Mouse (Mus musculus) right cerebral cortex, adult 2 months (tissue): ENCODE measurements at regions not wholly inside any gene's neighbourhood (a gene's known extent, or its start where the extent isn't known, plus 50 kb on each side); places are given as distances from the start of the nearest gene placed in this dataset.
"Not testable (repeated sequence)": the region's sequence is repeated elsewhere in the genome, so short reads cannot be mapped to it uniquely, and the experiment has no call there.

Experiments used
- DNase-seq, 2 experiments: peaks; one replicate each; pipeline ENCODE4 v3.0.0; 2021 to 2022; ENCODE audit warnings: low spot score in 2 of 2

DNA sequence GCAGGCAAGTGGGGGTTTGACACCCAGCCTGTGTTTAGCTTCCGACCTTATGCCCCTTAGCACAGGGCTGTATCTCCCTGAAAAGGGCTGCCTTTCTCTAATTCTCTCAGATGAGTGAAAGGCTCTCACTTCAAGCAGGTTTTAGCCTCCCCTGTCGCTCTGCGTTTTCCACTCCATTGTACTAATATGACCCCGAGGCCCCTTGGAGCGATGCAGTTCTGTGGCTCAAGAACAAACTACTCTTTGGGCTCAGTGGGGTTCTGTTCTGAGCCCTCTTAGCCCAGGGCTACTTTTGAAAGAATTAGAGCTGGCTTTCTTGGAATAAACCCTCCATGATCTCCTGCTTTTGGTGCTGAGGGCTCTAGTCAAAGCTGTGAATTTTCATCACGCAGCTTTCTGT, 53.4 kb upstream of the Castor2 start:
- no peak for DNase-seq

DNA sequence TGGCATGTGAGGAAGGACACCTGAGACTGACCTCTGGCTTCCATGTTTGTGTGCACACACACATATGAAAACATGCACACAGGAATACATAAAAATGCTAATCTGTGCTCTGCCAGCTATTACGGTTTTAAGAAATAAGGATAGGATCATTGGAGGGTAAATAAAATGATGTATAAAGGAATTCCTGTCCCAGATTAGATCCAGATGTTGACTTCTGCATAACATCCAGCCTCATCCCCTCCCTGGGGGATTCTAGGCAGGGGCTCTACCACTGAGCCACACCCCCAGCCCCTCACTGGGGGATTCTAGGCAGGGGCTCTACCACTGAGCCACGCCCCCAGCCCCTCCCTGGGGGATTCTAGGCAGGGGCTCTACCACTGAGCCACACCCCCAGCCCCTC, 56.6 kb upstream of the Castor2 start:
- not testable (repeated sequence) for DNase-seq

DNA sequence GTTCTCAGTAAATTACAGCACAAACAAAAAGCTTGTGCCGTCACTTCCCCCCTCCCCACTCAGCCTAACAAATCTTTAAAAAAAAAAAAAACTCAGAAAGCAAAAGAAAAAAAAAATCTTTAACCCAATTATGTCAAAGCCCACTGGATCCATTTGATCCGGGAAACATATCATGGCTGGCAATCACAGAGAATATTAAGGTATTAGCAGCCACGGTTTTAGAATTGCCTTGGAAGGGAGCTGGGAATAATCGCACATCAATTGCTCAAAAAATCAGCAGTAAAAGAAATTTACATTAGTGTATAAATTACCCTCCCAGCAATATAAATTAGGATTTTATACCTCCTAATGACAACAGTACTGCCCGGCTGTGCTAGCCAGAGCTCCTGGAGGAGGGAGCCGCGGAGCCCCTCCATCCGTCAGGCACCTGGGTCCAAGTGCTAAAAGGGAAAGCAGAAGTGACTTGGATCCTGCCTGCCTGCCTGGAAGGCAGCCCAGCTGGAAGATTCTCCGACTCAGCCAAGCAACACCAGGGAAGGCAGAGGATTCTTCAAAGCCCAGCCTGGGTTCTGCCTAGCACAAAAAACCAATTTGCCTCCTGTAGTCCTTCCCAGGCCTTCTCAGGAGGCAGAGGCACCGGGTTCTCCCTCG, 72.1 kb upstream of the Castor2 start:
- DNase-seq: peak in 1 of 2 experiments; percentile 35

DNA sequence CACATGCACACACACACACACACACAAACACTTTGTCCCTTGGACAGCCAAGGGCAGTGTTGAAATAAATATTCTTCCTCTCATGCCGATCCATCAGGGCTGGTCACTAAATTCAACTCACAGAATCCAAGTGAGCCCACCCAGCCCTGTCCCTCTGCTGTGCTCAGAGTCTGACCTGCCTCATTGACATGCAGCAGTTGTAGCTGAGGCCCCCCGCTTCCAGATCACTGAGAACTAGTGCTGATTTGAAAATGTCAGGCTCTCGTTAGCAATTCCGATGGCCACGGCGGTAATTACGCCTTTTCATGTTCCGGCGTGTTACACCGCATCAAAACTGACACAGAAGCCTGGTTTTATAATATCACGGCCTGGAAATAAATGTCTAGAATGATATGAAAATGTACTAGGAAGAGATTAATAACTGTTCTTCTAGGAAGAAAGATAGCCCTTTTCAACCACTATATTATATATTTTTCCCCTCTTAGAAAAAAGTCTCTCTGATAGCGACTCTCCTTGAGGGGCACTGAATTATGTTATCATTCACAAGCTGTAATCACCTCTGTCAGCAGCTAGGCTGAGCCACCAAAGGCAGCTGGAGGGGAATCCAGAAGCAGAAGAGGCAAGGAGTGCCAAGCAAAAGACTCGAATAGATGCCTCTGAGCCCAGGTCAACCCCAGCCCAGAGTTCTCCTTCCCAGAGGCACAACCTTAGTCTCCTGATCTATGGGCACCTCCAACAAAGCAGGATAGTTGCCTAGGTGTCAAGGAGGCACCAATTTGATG, 79.7 kb upstream of the Castor2 start:
- DNase-seq: no peak

DNA sequence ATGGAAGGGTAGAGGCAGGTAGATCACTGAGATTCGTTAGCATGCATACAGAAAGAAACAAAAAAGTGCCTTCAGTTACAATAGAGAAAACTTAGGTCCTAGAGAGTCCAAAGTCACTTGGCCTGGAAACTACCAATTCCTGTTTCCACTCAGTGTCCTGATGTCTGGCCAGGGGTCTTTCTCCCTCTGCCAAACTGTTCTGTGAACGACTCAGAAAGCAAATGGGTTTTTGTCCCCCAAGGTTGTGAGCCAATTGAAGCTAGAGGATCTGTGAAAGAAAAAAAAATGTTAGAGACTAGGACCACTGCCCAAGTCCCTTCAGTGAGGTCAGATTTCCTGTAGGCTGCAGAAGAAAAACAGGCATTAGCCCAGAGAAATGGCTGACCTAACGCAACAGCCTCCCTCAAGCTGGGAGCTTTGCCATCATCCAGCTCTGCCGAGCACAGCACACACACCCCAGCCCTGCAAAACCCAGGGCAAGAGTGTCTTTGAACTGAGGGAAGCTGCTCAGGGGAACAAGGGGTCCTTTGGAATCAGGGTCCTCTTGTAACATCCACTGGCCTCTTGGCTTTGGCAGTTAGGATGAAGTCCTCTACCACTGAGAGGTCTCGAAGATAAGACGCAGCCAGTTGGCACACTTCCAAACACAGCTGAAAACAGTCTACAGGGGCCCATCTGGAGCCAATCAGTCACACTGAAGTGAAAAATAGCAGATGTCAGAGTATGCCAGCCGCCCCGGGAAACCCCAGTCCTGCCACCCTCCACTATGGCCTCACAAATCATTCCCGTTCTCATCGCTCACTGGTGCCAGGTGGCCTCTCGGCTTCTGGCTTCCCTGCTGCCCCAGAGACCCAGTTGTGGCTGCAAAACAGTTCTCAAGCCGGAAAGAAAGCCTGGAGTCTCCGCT, 85.0 kb upstream of the Castor2 start:
- peak in 1 of 2 experiments; percentile 9 for DNase-seq

DNA sequence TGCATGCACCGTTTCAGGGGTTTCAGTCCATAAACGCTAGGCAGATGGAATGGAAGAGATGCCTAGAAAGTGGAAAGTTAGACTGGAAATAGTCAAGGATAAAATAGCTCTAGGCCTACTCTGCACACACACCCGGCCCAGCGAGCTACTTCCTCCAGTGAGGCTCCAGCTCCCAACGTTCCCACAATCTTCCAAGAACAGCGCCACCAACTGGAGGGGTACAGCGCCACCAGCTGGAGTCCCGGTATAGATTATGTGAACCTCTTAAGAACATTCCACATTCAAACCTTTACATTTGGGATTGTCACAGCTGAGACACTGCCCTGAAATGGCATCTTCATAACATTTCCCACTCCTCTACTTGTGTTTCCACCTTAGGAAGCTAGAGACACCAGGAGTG, 86.3 kb upstream of the Castor2 start:
- no peak for DNase-seq

DNA sequence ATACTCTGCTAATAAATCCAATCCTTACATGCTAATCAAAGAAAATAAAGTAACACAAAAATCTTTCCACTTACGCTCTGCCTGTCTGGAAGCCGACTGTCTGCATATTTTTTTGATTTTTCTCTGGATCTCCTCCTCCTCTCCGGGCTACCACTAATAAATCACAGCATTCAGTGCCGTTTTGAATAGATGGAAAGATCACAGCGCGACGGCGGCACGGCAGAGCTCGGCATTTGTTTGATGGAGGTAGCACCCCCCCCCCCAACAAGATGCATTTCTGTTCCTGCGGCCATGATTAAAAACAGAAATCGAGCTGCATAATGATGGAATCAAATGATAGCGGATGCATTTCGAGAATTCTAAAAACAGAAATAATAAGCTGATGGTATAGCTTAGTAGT, 89.7 kb upstream of the Castor2 start:
- no peak for DNase-seq

DNA sequence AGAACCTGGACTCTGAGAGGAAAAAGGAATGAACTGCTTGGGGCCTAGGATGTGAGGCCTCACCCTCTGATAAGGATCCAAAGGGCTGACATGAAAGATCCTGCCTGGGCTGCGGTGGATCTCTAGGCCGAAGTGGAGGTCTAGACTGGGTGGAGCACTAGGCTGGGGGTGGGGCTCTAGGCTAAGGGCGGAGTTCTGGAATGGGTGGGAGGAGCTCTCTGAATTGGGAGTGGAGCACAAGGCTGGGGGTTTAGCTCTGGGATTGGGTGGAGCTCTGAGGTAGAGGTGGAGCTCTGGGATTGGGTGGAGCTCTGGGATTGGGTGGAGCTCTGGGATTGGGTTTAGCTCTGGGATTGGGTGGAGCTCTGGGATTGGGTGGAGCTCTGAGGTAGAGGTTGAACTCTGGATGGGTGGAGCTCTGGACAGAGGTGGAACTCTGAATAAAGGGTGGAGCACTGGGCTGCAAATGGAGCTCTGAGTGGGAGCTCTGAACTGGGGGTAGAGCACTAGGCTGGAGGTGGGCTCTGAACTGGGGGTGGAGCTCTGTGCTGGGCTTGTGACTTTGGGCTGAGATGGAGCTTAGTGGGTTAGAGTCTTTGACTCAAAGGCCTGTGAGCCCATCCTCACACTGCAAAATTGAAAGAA, 92.3 kb upstream of the Castor2 start:
- no peak for DNase-seq

DNA sequence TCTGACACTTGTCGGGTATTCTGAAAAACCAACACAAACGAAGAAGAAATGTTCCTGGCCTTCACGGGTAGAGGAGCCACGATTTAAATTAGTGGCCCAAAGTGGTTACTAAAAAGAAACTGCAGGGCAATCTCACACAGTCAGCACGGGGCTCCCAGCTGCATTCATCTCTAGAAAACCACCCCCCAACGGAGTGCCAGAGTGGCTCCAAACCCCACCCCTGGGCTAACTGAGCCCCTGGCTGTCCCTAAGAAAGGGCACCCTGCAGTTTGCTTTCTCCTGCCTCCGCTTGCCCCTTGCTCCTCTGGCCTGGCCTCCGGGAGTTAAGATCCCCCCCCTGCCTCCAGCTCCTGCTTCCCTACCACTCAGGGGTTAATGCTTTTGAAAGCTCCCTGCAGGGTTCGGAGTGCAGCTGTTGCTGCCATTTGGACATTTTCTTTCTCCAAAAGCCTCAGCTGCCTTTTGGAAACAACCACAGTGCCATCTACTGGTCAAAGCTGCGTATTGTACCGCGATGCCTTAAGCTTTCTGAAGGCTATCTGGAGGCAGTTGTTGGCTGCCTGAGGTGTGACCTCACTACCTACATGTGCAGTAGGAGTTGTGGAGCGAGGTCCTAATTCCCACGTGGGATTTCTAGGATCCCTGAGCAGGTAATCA, 92.9 kb upstream of the Castor2 start:
- peak; percentile 85 to 92 for DNase-seq

DNA sequence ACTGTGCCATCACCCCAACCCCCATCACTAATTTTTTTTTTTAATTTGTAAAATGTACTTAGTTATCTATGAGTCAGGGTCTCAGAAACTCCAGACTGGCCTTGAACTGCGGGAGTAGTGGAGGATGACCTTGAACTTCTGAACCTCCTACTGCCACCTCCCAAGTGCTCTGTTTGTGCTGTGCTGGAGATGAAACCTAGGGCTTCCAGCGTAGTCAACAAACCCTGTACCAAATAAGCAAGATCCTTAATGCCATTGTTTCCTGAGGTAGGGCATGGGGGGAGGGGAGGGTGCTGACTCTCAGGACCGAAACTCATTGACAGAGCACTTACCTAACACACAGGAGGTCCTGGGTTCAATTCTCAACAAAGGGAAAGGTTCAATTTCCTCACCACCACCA, 93.5 kb upstream of the Castor2 start:
- DNase-seq: no peak

DNA sequence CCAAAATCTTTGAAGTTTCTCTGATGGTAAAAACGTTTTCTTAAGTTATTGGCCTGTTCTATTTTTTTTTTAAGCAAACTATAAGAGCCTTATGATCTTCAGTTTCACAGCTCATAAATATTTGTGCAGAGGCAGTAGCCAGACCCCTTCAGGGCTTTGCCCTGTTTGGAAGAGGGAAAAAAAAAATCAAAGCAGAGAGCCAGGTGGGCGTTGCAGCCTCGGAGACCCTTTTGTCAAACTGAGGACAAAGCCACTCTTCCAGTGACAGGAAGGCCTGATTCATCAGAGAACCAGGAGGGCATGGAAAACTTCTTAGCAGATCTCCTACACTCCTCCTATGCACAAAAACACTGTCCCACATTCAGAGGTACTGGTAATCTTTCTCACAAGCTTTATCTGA, 99.4 kb upstream of the Castor2 start:
- DNase-seq: no peak

DNA sequence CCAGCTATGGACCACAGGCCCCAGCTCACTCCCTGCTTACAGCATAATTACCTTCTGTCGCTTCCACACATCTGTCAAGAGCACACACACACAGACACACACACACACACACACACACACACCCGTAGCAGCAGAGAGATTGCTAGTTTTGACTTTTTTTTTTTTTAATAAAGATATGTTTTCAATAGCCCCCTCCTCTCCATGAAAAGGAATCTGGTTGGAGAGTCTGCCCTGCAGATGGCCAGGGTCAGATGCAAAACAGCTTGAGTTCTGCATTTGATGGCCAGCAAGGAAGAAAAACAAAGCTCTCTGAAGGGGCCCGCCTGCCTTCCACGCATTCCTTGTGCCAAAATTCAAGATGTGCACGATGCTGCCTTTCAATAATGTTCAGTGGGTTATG, 99.8 kb upstream of the Castor2 start:
- DNase-seq: no peak

DNA sequence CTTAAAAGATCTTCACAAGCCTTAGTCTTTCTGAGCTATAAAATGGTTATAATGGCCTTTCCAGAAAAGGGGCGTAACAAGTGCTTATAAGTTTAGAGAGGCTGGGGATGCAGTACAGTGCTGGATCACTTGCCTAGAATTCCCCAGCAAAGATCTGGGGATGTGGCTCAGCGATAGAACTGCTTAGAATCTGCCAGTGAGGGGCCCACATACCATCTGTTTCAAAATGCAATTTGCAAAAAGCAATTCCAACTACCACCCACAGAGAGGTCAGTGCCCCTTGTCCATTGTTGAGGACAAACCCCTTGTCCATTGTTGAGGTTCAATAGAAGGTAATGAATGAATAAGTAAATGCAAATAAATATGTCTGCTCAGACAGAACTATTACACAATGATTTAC, 107.5 kb upstream of the Castor2 start:
- DNase-seq: no peak

DNA sequence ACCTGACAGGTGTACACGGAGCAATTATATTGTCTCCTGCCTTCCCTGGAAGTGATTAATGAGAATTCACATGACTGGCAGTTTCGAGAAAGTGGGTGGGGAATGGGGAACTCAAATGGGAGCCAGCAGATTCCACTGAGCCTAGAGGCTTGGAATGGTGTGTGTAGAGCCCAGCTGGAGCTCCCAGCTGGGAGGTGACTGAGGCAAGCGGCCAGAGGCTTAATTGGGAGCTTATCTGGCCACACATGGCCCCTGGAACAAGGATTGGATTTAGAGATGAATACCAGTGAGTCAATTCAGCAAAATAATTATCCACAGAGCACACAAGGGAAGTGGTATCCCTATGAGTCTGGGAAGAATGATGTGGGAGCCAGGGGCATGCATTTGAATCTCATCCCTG, 108.0 kb upstream of the Castor2 start:
- DNase-seq: no peak

DNA sequence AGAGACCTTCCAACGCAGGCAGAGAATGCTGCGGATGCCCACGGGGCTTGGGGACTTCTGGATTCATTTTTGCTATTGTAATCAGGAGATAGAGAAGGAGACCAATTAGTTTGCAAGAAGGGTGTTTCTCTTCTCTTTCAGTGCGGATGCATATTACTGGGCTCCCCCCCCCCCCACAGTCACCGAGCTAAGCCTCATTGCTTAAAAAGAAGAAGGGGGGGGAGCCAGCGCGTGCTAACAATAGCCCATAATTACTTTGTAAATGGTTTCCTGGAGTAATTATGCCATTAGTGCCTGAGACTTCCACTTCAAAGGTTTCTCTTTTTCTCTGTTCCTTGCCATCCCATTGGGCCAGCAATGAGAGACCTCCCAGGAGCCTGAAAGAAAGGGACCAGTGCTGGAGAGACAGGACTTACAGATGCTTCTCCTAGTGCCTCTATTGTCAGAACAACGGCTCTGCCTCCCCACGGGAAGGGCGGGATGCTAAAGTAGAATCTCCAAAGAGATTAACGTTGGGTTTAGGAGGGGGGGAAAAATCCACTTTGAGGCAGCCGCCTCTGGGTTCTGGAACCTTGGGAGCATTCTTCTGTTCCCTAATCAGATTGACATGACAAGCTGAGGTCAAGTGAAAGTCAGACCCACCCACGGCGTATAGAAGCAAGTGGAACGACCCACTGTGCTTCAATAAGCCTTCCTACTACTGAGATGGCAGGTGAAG, 116.1 kb upstream of the Castor2 start:
- no peak for DNase-seq

DNA sequence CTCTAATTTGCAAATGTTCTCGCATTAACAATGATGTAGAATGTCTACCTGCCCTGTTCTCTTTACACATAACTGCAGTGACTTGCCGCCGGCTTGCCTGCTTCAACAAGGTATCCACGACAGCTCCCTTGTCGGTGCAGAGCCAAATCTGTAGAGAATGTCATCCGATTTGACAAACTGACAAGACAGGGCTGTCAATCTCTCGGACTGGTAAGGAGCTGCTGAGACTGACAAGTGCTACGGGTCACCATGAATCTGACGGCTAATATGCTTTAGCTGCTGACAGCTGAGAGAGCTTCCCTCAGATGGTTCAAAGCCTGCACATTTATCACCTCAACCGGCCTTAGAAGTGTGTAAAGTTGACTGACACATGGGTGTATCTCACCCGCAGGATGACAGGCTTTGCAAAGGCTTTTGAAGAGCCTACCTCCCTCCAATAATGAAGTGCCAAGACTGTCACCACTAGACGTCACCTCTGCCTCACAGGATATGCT, 129.0 kb upstream of the Castor2 start:
- DNase-seq: no peak

DNA sequence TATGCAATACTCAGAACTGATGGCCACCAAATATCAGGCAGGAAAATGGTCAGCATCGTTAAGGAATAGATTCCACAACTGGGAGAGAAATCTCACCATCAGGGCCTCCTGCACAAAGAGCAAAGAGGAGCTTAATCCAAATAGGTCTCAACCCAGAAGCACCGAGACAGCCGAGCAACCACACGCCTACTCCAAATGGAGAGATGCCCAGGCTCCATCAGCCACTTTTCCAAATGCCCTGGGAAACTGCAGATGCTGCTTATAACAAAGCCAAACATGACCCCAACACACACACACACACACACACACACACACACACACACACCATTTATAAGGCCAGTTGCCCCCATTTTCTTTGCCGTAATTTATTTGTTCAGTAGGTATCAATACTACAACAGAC, 136.2 kb upstream of the Castor2 start:
- no peak for DNase-seq

DNA sequence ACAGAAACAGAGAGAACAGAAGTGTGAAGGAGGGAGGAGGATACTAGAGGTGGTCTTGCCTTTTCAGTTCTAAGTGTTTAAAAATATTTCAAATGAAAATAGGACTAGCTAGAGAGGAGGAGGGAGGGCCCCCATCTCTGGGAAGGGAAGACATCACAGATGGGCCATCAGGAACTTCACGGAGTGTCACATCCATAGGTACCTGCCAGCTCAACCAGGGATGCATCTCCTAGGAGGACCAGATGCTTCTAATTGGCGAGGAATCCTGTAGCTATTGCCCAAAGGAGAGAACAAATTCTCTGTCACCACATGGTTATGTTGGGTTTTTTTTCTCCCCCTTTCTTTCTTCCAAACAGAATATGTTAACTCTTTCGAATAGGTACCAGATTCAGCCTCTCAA, 158.7 kb upstream of the Castor2 start:
- peak in 1 of 2 experiments; percentile 33 for DNase-seq

DNA sequence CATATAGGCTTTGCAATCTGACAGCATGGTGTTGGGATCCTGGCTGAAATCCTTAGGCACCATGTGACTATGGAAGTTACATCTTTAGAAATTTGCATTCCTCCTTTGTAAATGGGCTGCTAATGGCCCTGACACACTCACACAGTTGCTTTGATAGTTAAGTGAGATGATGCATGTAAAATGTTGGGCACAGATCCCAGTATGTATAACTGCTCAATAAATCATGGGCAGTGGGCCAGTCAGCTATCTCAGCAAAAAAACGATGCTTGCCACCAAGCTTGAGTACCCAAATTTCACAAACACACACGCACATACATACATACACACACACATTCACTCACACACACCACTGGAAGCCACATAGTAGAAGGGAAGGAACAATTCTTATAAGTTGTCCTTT, 159.5 kb upstream of the Castor2 start:
- DNase-seq: no peak
